Mouse (Mus musculus) CH12.LX (cell line): Measurements from ENCODE around the gene Uck2.

Source experiments
- CHD1 ChIP-seq: IDR thresholded peaks from 2 replicates; pipeline ENCODE4 v1.6.1; 2012; ENCODE audit warnings: low read depth, low read length, improper control_type of control experiment, inconsistent platforms
- CHD2 ChIP-seq: IDR thresholded peaks from 2 replicates; pipeline ENCODE4 v1.6.1; 2011; ENCODE audit warnings: low read length, improper control_type of control experiment
- CTCF ChIP-seq, 2 experiments: IDR thresholded peaks in 1 of 2; conservative IDR thresholded peaks in 1 of 2; 2 replicates each; pipeline ENCODE4 v1.5.1; 2011 to 2012; ENCODE audit warnings: low read depth in 2 of 2, low read length in 2 of 2, improper control_type of control experiment in 1 of 2, inconsistent platforms in 1 of 2, mild to moderate bottlenecking in 1 of 2, moderate library complexity in 1 of 2
- GABPA ChIP-seq: IDR thresholded peaks from 2 replicates; pipeline ENCODE4 v1.6.1; 2012; ENCODE audit warnings: low read depth, low read length, improper control_type of control experiment, inconsistent platforms; ENCODE audit not compliant: insufficient replicate concordance
- HCFC1 ChIP-seq: IDR thresholded peaks from 2 replicates; pipeline ENCODE4 v1.6.1; 2012; ENCODE audit warnings: low read depth, mild to moderate bottlenecking, inconsistent platforms, low read length, improper control_type of control experiment
- NRF1 ChIP-seq: IDR thresholded peaks from 2 replicates; pipeline ENCODE4 v1.6.1; 2014; ENCODE audit warnings: low read depth, mild to moderate bottlenecking, inconsistent platforms, low read length, improper control_type of control experiment, moderate library complexity
- POLR2AphosphoS2 ChIP-seq: IDR thresholded peaks from 2 replicates; pipeline ENCODE4 v1.6.1; 2011; ENCODE audit warnings: low read depth, low read length, improper control_type of control experiment
- RAD21 ChIP-seq: IDR thresholded peaks from 2 replicates; pipeline ENCODE4 v1.6.1; 2011; ENCODE audit warnings: low read depth, mild to moderate bottlenecking, low read length, improper control_type of control experiment, moderate library complexity
- SMC3 ChIP-seq: IDR thresholded peaks from 2 replicates; pipeline ENCODE4 v1.6.1; 2011; ENCODE audit warnings: low read depth, low read length, improper control_type of control experiment
- ZC3H11A ChIP-seq: IDR thresholded peaks from 2 replicates; pipeline ENCODE4 v1.6.1; 2012; ENCODE audit warnings: low read depth, mild to moderate bottlenecking, inconsistent platforms, low read length, improper control_type of control experiment
- ZMIZ1 ChIP-seq: IDR thresholded peaks from 2 replicates; pipeline ENCODE4 v1.6.1; 2012; ENCODE audit warnings: low read depth, mild to moderate bottlenecking, inconsistent platforms, low read length, improper control_type of control experiment

GRCm38 (mm10) chr1:167247886-167248285, 37.2 kb downstream of the Uck2 start:
- TF ChIP-seq CHD2 (no peak), CTCF (conservative IDR thresholded peaks at IDR 0.05 in 1 of 2, IDR thresholded peaks at IDR 0.05 in 1 of 2; ENCODE audit: low read depth in 2 of 2, low read length in 2 of 2) (no peak), POLR2AphosphoS2 (no peak), ZC3H11A (no peak), GABPA (no peak), ZMIZ1 (no peak), HCFC1 (no peak), NRF1 (no peak), CHD1 (no peak), SMC3 (no peak), RAD21 (no peak)
